Mouse (Mus musculus) kidney, adult 2 months (tissue): ENCODE measurements around the gene Aatf. TPM values are rescaled to one million over a fixed set of nuclear protein-coding genes. Genes with fewer than 3 reads are reported as not detected.

Source experiments
- DNase-seq: peaks from one replicate; pipeline ENCODE4 v3.0.0; 2021
- H3K27ac ChIP-seq: fragments of 200-500 bp; 2 replicates; pipeline ENCODE4 v1.5.1; 2012; ENCODE audit warnings: low read depth, low read length, control low read depth, inconsistent platforms; ENCODE audit not compliant: insufficient read depth
- H3K27me3 ChIP-seq: fragments of 200-500 bp; replicated peaks from 2 replicates; pipeline ENCODE4 v1.6.1; 2012; ENCODE audit warnings: mild to moderate bottlenecking, moderate library complexity, low read length, inconsistent platforms; ENCODE audit not compliant: control insufficient read depth, insufficient read depth
- H3K36me3 ChIP-seq: fragments of 200-500 bp; 2 replicates; pipeline ENCODE4 v1.6.1; 2012; ENCODE audit warnings: mild to moderate bottlenecking, moderate library complexity, low read length, inconsistent platforms; ENCODE audit not compliant: control insufficient read depth, insufficient read depth
- H3K4me1 ChIP-seq: fragments of 200-500 bp; 2 replicates; pipeline ENCODE4 v1.6.1; 2011; ENCODE audit warnings: low read length; ENCODE audit not compliant: control insufficient read depth, insufficient read depth
- H3K4me3 ChIP-seq: fragments of 200-500 bp; 2 replicates; pipeline ENCODE4 v1.5.1; 2011; ENCODE audit warnings: mild to moderate bottlenecking, low read depth, low read length, control low read depth; ENCODE audit not compliant: insufficient read depth
- CTCF ChIP-seq: fragments of 200-500 bp; conservative IDR thresholded peaks from 2 replicates; pipeline ENCODE4 v1.5.1; 2011; ENCODE audit warnings: low read depth, mild to moderate bottlenecking, control low read depth, low read length, moderate library complexity, mixed read lengths; ENCODE audit not compliant: insufficient read depth, insufficient read length
- POLR2A ChIP-seq: fragments of 200-500 bp; IDR thresholded peaks from one replicate; pipeline ENCODE4 v1.6.1; 2011; ENCODE audit warnings: low read depth, low read length, control low read depth
- WGBS: fragments of 180-500 bp; shearing (Covaris S2); methylation state at CpG from one replicate; pipeline ENCODE4 v1.1.7; 2018; 5-methylcytosine and 5-hydroxymethylcytosine counted together
- polyA plus RNA-seq: library from polyadenylated mRNA; depleted of rRNA; stranded (reverse); fragments of >200 nt; gene quantifications from 2 replicates; pipeline ENCODE4 v1.2.3, GENCODE M21; 2012

The Aatf gene
- polyA plus RNA-seq, 1 experiment = 12.7 TPM

- no peak for TF ChIP-seq CTCF
- TF ChIP-seq POLR2A = peak; percentile 66
- Histone ChIP-seq H3K36me3 (no peaks in the 10 kb centered on the region), H3K27me3 (0 out of 2 replicates have a peak, but pooled peaks cover 2% of the 10 kb centered on the region), H3K4me1 (peaks cover 5% of the 10 kb centered on the region; the same call in 1 of the 2 replicates), H3K27ac (peak within 1 kb of the TSS; percentile 93), H3K4me3 (peak within 1 kb of the TSS; percentile 93)
- 1% methylated on average over 64 of the region's 64 CpGs for whole genome bisulfite sequencing
- peak; percentile 93 for DNase-seq
Measured at GRCm38 (mm10) chr11:84525421-84526274, 12.3 kb upstream of the Aatf start, which contains the start of gene Lhx1. Gene Lhx1 (minus strand): TSS chr11:84525535.

- peak; percentile 55 for DNase-seq
- no peak for TF ChIP-seq POLR2A
- no peak for TF ChIP-seq CTCF
Measured at GRCm38 (mm10) chr11:84524511-84525270, 11.4 kb upstream of the Aatf start.

GRCm38 (mm10) chr11:84523841-84524510 is 10.7 kb upstream of the Aatf start:
- Histone ChIP-seq H3K36me3 (peaks cover 2% of the 10 kb centered on the region; the same call in 1 of the 2 replicates), H3K27ac (peak overlapping the region; percentile 93), H3K4me3 (peak overlapping the region; percentile 93), H3K27me3 (0 out of 2 replicates have a peak, but pooled peaks cover 2% of the 10 kb centered on the region), H3K4me1 (no peaks in the 10 kb centered on the region; the same call in 1 of the 2 replicates)
- peak; percentile 60 for DNase-seq
- no peak for TF ChIP-seq CTCF
- TF ChIP-seq POLR2A = no peak
- WGBS = 3% methylated on average over 35 of the region's 35 CpGs

More at GRCm38 (mm10) chr11:84524511-84525270, 11.4 kb upstream of the Aatf start:
- under 1% methylated on average over 48 of the region's 48 CpGs for WGBS
- Histone ChIP-seq H3K4me1 (peaks cover 1% of the 10 kb centered on the region; the same call in 1 of the 2 replicates), H3K4me3 (peak overlapping the region; percentile 93), H3K27ac (peak overlapping the region; percentile 93), H3K36me3 (no peaks in the 10 kb centered on the region), H3K27me3 (0 out of 2 replicates have a peak, but pooled peaks cover 2% of the 10 kb centered on the region)

GRCm38 (mm10) chr11:84523321-84523831 is 10.1 kb upstream of the Aatf start:
- no peaks in the 10 kb centered on the region; the same call in 1 of the 2 replicates for H3K4me1 ChIP-seq
- peak overlapping the region; percentile 93 for H3K27ac ChIP-seq
- DNase-seq = peak; percentile 41
- H3K27me3 ChIP-seq = 0 out of 2 replicates have a peak, but pooled peaks cover 2% of the 10 kb centered on the region
- H3K4me3 ChIP-seq = peak overlapping the region; percentile 93
- TF ChIP-seq CTCF = no peak
- TF ChIP-seq POLR2A = no peak
- 9% methylated on average over 16 of the region's 16 CpGs for WGBS
- H3K36me3 ChIP-seq = peaks cover 2% of the 10 kb centered on the region; the same call in 1 of the 2 replicates

- Histone ChIP-seq H3K27me3 (0 out of 2 replicates have a peak, but pooled peaks cover 2% of the 10 kb centered on the region), H3K27ac (peak overlapping the region; percentile 93), H3K4me3 (peak overlapping the region; percentile 93), H3K4me1 (no peaks in the 10 kb centered on the region; the same call in 1 of the 2 replicates), H3K36me3 (peaks cover 2% of the 10 kb centered on the region; the same call in 1 of the 2 replicates)
- no peak for TF ChIP-seq POLR2A
- no peak for TF ChIP-seq CTCF
- WGBS = 2% methylated on average over 40 of the region's 40 CpGs
- DNase-seq = peak; percentile 90
Measured at GRCm38 (mm10) chr11:84522577-84523320, 9.4 kb upstream of the Aatf start.
